Mouse (Mus musculus) hindbrain, embryonic 11.5 days (tissue): ENCODE data around the gene Zfp524. TPM values are rescaled to one million over a fixed set of nuclear protein-coding genes. Genes with fewer than 3 reads are reported as not detected.

Experiments used
- ATAC-seq: fragments of 200-750 bp; cut with Nextera tagmentation; 2 replicates; pipeline ENCODE4 v1.8.0; 2017; ENCODE audit warnings: mild to moderate bottlenecking, moderate TSS enrichment, moderate library complexity; ENCODE audit not compliant: low FRiP score
- DNase-seq: peaks from one replicate; pipeline ENCODE4 v3.0.0-alpha.2; 2015; ENCODE audit warnings: low spot score
- H3K27ac ChIP-seq: fragments of 300-500 bp; sonication (generic); 2 replicates; pipeline ENCODE4 v1.5.1; 2014; ENCODE audit warnings: mild to moderate bottlenecking, low read depth, low read length
- H3K27me3 ChIP-seq: fragments of 300-500 bp; sonication (generic); 2 replicates; pipeline ENCODE4 v1.6.1; 2014; ENCODE audit warnings: mild to moderate bottlenecking, low read length, moderate library complexity, mixed read lengths; ENCODE audit not compliant: control insufficient read depth, insufficient read depth
- H3K36me3 ChIP-seq: fragments of 300-500 bp; sonication (generic); 2 replicates; pipeline ENCODE4 v1.6.1; 2014; ENCODE audit warnings: mild to moderate bottlenecking, low read length, moderate library complexity, mixed read lengths; ENCODE audit not compliant: control insufficient read depth, insufficient read depth
- H3K4me1 ChIP-seq: fragments of 300-500 bp; sonication (generic); replicated peaks from 2 replicates; pipeline ENCODE4 v1.6.1; 2014; ENCODE audit warnings: low read length, mixed read lengths; ENCODE audit not compliant: control insufficient read depth, insufficient read depth
- H3K4me2 ChIP-seq: fragments of 300-500 bp; sonication (generic); replicated peaks from 2 replicates; pipeline ENCODE4 v1.6.1; 2014; ENCODE audit warnings: mild to moderate bottlenecking, low read depth, low read length
- H3K4me3 ChIP-seq: fragments of 300-500 bp; sonication (generic); 2 replicates; pipeline ENCODE4 v1.5.1; 2014; ENCODE audit warnings: low read depth, low read length
- H3K9ac ChIP-seq: fragments of 300-500 bp; sonication (generic); 2 replicates; pipeline ENCODE4 v1.6.1; 2014; ENCODE audit warnings: low read depth, low read length
- H3K9me3 ChIP-seq: fragments of 300-500 bp; sonication (generic); 2 replicates; pipeline ENCODE4 v1.6.1; 2016; ENCODE audit warnings: low read length; ENCODE audit not compliant: control insufficient read depth
- WGBS: fragments of 180-500 bp; shearing (Covaris S2); extraction: QIAGEN DNeasy Blood & Tissue Kit; methylation state at CpG from one replicate; pipeline ENCODE4 v1.1.7; 2014; 5-methylcytosine and 5-hydroxymethylcytosine counted together
- polyA plus RNA-seq: library from polyadenylated mRNA; unstranded; fragments of >200 nt; fragmentation: Nextera tagmentation; extraction: Ambion mirVana; gene quantifications from 2 replicates; pipeline ENCODE4 v1.2.1, GENCODE M21; 2014

Gene Zfp524
- polyA plus RNA-seq, 1 experiment from 2014 or later, result 10.6 TPM

DNA sequence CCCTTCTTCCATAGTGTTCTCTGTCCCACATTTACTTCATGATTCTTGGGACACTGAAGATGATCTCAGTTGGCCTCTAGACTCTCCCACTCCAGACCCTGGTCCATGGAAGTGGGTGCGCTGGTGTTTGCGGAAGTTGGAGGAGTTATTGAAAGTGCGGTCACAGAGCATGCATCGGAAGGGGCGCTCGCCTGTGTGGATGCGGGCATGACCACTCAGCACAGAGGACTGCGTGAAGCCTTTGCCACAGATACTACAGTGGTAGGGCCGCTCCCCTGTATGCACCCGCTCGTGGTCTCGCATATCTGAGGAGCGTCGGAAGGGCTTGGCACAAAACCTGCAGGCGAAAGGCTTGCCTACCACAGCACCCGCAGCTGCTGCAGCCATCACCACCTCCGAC is 21.4 kb downstream of the Zfp524 start:
- ATAC-seq (no peak), DNase-seq (no peak)
- 97% methylated on average over 17 of the region's 17 CpGs for WGBS
- no peak overlapping the region for H3K9ac ChIP-seq
- peaks cover 32% of the 10 kb centered on the region for H3K36me3 ChIP-seq
- H3K27me3 ChIP-seq, result no peaks in the 10 kb centered on the region
- H3K4me2 ChIP-seq, result no peak overlapping the region
- H3K27ac ChIP-seq, result no peak overlapping the region
- H3K4me1 ChIP-seq, result no peaks in the 10 kb centered on the region
- H3K9me3 ChIP-seq, result peaks cover 3% of the 10 kb centered on the region
- H3K4me3 ChIP-seq, result no peak overlapping the region

DNA sequence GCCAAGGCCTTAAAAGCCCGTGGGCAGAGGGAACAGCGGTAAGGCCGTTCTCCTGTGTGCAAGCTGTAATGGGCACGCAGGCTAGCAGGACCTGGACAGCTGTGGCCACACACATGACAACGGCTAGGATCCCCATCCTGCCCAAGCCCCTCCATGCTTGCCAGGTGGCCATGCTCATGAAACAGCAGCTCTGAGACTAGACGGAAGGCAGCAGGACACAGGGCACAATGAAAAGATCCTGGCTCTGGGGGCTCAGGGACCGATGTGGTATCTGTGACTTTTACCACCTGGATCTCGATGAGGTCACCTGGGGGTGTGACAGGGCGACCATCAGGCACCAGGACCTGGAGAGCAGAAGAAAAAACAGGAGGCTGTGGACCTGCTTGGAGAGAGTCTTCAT is 21.9 kb downstream of the Zfp524 start:
- 93% methylated on average over 9 of the region's 9 CpGs for WGBS
- H3K4me1 ChIP-seq, result no peaks in the 10 kb centered on the region
- H3K9ac ChIP-seq, result no peak overlapping the region
- no peak for DNase-seq
- peaks cover 27% of the 10 kb centered on the region for H3K36me3 ChIP-seq
- H3K4me3 ChIP-seq, result no peak overlapping the region
- H3K27ac ChIP-seq, result no peak overlapping the region
- no peak for ATAC-seq
- no peaks in the 10 kb centered on the region for H3K9me3 ChIP-seq
- H3K27me3 ChIP-seq, result no peaks in the 10 kb centered on the region
- H3K4me2 ChIP-seq, result no peak overlapping the region

DNA sequence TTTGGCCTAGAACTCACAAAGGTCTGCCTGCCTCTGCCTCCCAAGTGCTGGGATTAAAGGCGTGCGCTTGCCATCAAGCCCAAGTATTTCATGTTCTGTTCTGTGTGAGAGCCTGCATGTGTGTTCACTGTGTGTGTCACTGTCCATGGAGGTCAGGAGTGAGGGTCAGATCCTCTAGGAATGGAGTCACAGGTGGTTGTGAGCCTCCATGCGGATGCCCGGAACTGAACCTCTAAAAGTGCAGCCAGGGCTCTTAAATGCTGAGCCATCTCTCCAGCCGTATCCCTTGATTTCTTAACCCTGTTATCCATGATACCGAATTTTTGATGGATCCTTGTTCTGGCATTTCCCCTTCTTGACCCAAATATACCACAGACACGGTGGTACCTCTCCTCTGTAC is 22.8 kb downstream of the Zfp524 start:
- 90% methylated on average over 7 of the region's 7 CpGs for WGBS
- DNase-seq (no peak), ATAC-seq (no peak)
- H3K9ac ChIP-seq, result no peak overlapping the region
- H3K9me3 ChIP-seq, result no peaks in the 10 kb centered on the region
- no peaks in the 10 kb centered on the region for H3K27me3 ChIP-seq
- no peaks in the 10 kb centered on the region for H3K4me1 ChIP-seq
- H3K27ac ChIP-seq, result no peak overlapping the region
- H3K36me3 ChIP-seq, result peaks cover 18% of the 10 kb centered on the region
- no peak overlapping the region for H3K4me2 ChIP-seq
- no peak overlapping the region for H3K4me3 ChIP-seq

DNA sequence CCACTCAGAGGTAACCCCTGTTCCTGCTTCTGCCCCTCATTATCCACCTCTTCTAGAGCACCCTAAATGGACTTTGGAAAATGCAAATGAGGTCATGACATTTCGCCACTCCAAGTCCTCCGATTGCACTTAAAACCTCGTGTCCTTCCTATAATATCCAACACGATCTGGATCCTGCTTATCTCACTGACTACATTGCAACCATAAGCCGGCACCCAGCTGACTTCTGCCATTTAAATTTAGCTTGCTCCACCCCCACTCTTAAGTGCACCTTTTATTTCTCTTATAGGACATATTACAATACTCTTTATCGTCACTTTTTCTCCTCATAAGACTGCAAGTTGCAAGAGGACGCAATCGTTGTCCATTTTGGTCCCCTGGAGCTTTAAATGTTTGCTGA is 23.3 kb downstream of the Zfp524 start:
- peak overlapping the region; percentile 85; the same call in 1 of the 2 replicates for H3K9ac ChIP-seq
- H3K36me3 ChIP-seq, result peaks cover 14% of the 10 kb centered on the region
- H3K4me3 ChIP-seq, result peak overlapping the region; percentile 66; the same call in 1 of the 2 replicates

DNA sequence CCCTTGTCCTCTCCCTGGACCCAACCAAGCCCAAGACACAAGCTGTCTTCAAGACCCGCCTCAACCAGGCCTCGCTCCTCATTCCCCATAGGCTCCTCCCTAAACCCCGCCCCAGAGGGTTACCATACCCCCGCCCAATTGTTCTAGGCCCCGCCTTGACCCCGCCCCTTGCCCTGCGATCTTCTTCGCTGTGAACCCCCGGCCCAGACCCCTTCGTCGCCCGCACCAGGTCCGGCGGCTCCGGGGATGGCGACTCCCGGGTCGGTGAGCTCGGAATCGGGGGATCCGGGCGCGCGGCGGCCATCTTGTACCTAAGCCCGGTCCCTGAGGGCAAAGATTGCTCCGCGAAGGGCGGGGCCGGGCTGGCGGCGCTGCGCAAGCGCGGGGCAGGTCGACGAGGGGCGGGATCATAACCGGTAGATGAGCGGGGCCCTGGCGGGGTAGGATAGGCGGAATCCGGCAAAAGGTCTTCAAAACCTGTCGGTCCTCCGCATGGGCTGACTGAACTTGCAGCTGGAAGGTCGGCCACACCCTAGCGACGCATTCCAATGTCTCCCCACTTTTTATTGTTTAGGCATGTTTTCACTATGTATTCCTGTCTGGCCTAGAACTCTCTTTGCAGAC is 24.0 kb downstream of the Zfp524 start, which contains the start of gene Zfp784:
Gene Zfp784 (minus strand): TSS at position 338 of the 624 bp plus-strand sequence.
- ATAC-seq, result peak; percentile 97
- WGBS, result under 1% methylated on average over 48 of the region's 48 CpGs

More for the DNA sequence above, 23.3 kb downstream of the Zfp524 start:
- Histone ChIP-seq H3K4me2 (peak overlapping the region; percentile 47), H3K27ac (peak overlapping the region; percentile 96; the same call in 1 of the 2 replicates), H3K27me3 (no peaks in the 10 kb centered on the region), H3K9me3 (no peaks in the 10 kb centered on the region), H3K4me1 (no peaks in the 10 kb centered on the region)
- 92% methylated on average over 8 of the region's 8 CpGs for WGBS
- DNase-seq (no peak), ATAC-seq (no peak)

DNA sequence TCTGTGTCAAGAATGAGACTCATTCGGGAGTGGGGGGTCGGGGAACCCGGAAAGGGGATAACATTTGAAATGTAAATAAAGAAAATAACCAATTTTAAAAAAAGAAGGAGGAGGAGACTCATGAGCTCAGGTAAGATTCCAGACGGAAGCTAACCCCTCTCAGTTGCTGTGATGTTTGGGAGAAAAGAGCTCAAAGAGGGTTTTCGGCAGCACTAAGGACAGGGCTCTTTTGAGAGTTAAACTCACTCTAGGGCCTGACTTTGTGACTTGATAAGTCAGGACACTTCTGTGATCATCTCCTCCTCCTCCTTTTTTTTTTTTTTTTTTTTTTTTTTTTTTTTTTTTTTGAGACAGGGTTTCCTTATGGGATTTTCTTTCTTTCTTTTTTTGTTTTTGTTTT is 24.7 kb downstream of the Zfp524 start:
- Histone ChIP-seq H3K9ac (peak overlapping the region; percentile 85), H3K4me3 (peak overlapping the region; percentile 66), H3K4me1 (no peaks in the 10 kb centered on the region), H3K36me3 (peaks cover 11% of the 10 kb centered on the region; the same call in 1 of the 2 replicates), H3K9me3 (no peaks in the 10 kb centered on the region), H3K27me3 (no peaks in the 10 kb centered on the region), H3K4me2 (peak overlapping the region; percentile 47), H3K27ac (peak overlapping the region; percentile 96; the same call in 1 of the 2 replicates)
- ATAC-seq (no peak), DNase-seq (no peak)
- 46% methylated on average over 5 of the region's 5 CpGs for WGBS

More for the DNA sequence above, 24.0 kb downstream of the Zfp524 start, which contains the start of gene Zfp784:
- peak within 1 kb of the TSS; percentile 85 for H3K9ac ChIP-seq
- DNase-seq, result peak; percentile 93
- no peaks in the 10 kb centered on the region for H3K9me3 ChIP-seq
- peak within 1 kb of the TSS; percentile 66 for H3K4me3 ChIP-seq
- peak within 1 kb of the TSS; percentile 47 for H3K4me2 ChIP-seq
- no peaks in the 10 kb centered on the region for H3K27me3 ChIP-seq
- peak within 1 kb of the TSS; percentile 96 for H3K27ac ChIP-seq
- no peaks in the 10 kb centered on the region for H3K4me1 ChIP-seq
- H3K36me3 ChIP-seq, result peaks cover 11% of the 10 kb centered on the region; the same call in 1 of the 2 replicates

DNA sequence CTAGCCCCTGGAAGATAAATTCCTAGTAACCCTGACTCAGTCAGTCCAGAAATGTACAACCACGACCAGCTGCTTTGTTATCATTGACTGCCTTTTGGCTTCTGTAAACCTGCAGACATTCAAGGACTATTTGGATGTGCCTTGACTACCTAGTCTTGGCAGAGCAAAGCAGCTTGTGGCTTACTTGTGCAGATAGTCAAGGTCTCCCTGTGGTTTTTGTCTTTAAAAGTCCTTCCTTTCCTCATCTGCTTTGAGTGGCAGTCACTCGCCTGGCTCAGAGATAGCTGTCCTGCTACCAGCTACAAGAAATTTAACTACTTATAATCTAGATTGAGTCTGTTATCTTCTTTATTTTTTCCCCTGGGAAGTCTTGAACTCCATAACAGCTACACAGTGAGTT is 30.8 kb downstream of the Zfp524 start:
- Histone ChIP-seq H3K27me3 (no peaks in the 10 kb centered on the region), H3K4me1 (no peaks in the 10 kb centered on the region), H3K9ac (no peak overlapping the region), H3K9me3 (no peaks in the 10 kb centered on the region), H3K27ac (no peak overlapping the region), H3K36me3 (0 out of 2 replicates have a peak, but pooled peaks cover 2% of the 10 kb centered on the region), H3K4me2 (no peak overlapping the region), H3K4me3 (no peak overlapping the region)
- WGBS, result 81% methylated on average over 2 of the region's 2 CpGs
- ATAC-seq (no peak), DNase-seq (no peak)

DNA sequence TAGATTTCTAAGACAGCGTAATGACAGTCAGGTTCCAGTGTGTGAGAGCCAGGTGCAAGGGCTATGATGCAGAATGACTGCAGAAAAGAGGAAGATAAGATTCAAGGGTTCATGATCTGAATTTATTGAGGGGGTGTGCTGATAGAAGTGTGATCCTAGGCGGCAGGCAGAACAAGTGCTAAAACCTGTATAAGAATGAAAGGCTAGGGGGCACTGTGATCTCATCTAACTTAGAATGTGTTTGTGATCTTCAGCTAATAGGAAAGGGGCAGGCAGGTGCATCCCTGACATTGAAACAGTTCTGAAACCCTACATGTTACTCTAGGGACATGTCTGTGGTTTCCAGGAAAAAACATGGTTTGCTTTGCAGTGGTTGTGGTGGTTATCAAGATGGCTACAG is 31.9 kb downstream of the Zfp524 start:
- Histone ChIP-seq H3K4me1 (no peaks in the 10 kb centered on the region), H3K27ac (no peak overlapping the region), H3K9me3 (no peaks in the 10 kb centered on the region), H3K4me2 (no peak overlapping the region), H3K9ac (no peak overlapping the region), H3K36me3 (no peaks in the 10 kb centered on the region), H3K27me3 (no peaks in the 10 kb centered on the region), H3K4me3 (no peak overlapping the region)
- ATAC-seq (no peak), DNase-seq (no peak)
- 79% methylated on average over 2 of the region's 2 CpGs for WGBS

DNA sequence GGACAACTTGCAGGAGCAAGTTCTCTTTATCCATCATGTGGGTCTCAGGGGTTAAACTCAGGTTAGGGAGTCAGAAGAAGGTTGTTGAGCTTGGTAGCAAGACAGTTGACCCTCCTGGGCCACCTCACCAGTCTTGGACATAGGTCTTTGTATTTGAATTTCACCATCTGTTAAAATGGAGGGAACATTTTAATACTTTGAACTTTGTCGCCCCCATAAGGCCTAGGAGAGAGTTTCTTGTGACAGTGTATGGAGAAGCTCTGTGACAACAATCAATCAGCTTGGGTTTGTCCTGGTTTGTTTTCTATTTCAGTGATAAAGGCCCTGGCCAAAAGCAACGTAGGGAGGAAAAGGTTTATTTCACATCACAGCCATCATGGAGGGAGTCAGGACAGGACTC is 33.1 kb downstream of the Zfp524 start:
- no peak overlapping the region for H3K9ac ChIP-seq
- no peak for ATAC-seq
- peak; percentile 37 for DNase-seq

More for the DNA sequence above, 33.1 kb downstream of the Zfp524 start:
- 26% methylated on average over 2 of the region's 2 CpGs for WGBS
- Histone ChIP-seq H3K36me3 (no peaks in the 10 kb centered on the region), H3K27me3 (peaks cover 2% of the 10 kb centered on the region), H3K27ac (no peak overlapping the region), H3K4me3 (no peak overlapping the region), H3K4me1 (no peaks in the 10 kb centered on the region), H3K9me3 (no peaks in the 10 kb centered on the region), H3K4me2 (no peak overlapping the region)
